Mouse (Mus musculus) lung, postnatal 10 days (tissue): ENCODE measurements around the gene Itm2b.

Experiments used
- DNase-seq: peaks from one replicate; pipeline ENCODE4 v3.0.0; 2021

Itm2b gene

GRCm38 (mm10) chr14:73384913-73385719 lies at the start of gene Itm2b:
TSS of gene Itm2b (minus strand) at chr14:73385289.
- DNase-seq: peak; percentile 89

- DNase-seq: no peak
Observed at GRCm38 (mm10) chr14:73433487-73433886, 48.4 kb upstream of the Itm2b start.

DNA sequence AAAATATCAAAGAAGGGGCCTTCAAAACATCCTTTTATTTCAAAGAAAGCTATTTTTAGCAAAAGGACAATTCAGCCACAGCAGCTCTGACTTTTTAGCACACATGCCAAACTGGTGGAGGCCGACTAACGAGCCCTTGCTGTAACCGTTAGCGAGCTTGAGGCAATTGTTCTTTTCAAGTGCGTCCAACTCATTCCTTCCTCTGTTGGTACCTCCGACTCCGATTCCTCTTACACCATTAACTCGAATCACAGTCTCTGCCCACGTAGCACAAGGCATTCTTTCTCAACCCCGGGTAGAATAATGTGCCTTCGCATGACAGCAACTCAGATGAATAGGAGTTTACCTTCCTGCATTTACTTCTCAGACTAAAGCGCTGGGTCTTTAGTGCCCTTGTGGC lies 45.5 kb upstream of the Itm2b start:
- DNase-seq: no peak

- no peak for DNase-seq
Observed at GRCm38 (mm10) chr14:73425571-73426041, 40.5 kb upstream of the Itm2b start.

DNA sequence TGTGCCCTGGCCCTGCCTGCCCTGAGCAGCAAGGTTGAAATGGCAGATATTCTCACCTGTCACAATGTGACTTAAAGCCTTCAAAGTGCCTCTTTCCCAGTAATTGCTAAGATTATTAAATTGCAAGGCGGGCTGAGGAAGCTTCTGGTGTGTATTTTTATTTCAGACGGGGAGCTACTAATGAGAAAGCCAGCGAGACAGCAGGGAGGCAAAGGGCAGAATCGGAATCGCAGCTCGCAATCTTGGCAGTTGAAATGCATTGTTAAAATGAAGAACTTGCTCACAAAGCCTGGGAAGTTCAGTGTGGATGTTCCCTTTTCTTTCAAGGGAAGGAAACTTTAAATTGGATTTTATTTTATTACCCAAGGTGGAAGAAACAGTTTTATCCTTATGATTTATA lies 39.9 kb upstream of the Itm2b start:
- no peak for DNase-seq

- no peak for DNase-seq
Observed at GRCm38 (mm10) chr14:73423542-73423941, 38.5 kb upstream of the Itm2b start.

DNA sequence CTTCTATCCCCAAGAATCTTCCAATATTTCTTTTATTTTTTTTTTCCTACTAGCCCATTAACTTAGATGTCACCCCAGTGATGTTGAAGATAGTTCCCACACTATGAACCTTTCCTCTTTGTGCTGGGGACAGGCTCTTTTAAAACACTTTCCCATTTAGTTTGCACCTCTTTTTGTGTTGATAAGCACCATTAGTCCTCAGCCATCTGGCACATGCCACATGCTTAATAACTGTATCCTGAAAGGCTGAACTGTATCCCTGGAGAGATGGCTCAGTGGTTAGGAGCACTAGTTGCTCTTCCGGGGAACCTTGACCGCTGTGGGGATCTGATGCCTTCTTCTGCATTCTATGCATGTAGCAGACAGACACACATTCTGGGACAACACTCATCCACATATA lies 37.5 kb upstream of the Itm2b start:
- DNase-seq: no peak

GRCm38 (mm10) chr14:73421580-73421979 lies 36.5 kb upstream of the Itm2b start:
- no peak for DNase-seq

DNA sequence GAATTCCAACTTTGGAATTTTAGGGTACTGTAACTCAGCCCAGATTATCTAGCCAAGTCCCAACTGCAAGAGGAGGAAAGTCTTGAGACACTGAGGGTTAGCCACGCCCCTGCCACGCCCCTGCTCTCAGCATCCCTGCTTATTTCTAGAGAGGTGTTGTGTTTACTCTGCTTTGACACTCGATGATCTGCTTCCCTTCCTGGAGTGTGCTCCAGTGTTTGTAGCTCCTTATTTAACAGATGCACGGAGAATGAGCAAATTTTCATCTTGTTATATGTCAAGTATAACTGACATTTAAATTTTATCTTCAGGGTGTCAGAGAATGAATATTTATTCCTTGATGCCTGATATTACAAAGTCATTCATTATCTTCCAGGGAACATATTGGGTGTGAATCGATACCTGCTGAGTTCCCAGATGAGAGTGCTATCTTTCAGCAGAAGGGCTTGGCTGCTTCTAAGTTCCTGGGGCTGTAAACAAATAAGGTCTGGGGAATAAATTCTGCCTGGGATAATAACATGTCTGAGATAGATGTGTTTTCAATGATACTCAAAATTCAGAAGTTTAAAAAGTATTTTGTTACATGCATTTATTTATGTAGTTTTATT lies 35.2 kb upstream of the Itm2b start:
- peak; percentile 29 for DNase-seq

GRCm38 (mm10) chr14:73416511-73416910 lies 31.4 kb upstream of the Itm2b start:
- no peak for DNase-seq

- no peak for DNase-seq
Observed at GRCm38 (mm10) chr14:73415376-73416035, 30.4 kb upstream of the Itm2b start.

GRCm38 (mm10) chr14:73411729-73412128 lies 26.6 kb upstream of the Itm2b start:
- DNase-seq: no peak

DNA sequence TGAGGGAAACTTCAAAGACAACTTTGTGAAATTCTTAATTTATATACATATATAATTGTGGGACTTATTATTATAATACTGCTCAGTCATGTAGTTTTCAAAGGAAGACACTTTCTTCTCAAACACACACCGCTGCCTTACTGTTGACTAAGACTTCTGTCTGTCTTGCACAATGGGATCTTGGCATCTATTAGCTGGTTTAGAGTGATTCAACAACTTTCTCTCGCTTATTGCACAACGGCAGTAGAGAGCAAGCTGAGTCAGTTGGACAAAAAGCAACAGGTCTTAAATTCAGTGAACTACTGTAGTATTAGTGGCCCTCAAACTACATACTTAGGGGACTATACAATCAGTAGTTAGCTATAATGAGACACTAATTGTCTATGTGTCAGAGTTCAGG lies 25.0 kb upstream of the Itm2b start:
- peak; percentile 52 for DNase-seq

GRCm38 (mm10) chr14:73408223-73408845 lies 23.2 kb upstream of the Itm2b start:
- no peak for DNase-seq

- DNase-seq: no peak
Observed at GRCm38 (mm10) chr14:73404016-73404415, 18.9 kb upstream of the Itm2b start.

DNA sequence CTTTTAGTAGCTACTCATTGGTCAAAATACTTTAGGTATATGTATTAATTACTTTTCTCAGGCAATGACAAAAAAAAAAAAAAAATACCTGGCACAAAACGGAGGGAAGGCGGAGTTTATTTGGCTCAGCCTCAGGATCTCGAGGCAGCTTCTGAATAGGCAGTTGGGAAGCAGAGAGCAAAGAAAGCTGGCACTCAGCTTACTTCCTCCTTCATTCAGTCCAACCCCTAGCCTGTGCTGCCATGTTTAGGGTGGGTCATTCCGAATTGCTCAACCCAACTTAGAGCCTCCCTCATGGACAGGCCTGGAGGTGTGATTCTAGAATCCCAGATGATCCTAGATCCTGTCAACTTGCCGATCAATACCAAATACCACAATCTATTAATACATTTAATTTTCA lies 18.3 kb upstream of the Itm2b start:
- peak; percentile 35 for DNase-seq

GRCm38 (mm10) chr14:73402296-73403035 lies 17.4 kb upstream of the Itm2b start:
- no peak for DNase-seq

DNA sequence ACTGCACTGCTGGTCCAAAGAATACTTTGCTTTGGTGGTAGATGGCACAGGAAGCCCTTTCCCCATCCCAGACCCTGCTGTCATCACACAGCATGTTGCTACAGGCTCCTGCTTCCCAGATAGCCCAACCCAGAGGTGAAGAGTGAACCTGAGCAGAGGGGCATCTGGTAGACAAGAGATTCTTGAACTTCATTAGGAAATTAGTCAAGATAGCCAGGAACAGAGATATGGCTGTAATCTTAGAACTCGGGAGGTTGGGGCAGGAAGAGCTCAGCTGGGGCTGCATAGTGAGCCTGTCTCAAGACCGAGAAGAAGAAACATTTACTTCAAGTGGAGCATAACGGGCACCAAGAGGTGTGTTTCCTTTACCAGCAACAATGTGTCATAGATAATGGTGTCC lies 16.3 kb upstream of the Itm2b start:
- no peak for DNase-seq

DNA sequence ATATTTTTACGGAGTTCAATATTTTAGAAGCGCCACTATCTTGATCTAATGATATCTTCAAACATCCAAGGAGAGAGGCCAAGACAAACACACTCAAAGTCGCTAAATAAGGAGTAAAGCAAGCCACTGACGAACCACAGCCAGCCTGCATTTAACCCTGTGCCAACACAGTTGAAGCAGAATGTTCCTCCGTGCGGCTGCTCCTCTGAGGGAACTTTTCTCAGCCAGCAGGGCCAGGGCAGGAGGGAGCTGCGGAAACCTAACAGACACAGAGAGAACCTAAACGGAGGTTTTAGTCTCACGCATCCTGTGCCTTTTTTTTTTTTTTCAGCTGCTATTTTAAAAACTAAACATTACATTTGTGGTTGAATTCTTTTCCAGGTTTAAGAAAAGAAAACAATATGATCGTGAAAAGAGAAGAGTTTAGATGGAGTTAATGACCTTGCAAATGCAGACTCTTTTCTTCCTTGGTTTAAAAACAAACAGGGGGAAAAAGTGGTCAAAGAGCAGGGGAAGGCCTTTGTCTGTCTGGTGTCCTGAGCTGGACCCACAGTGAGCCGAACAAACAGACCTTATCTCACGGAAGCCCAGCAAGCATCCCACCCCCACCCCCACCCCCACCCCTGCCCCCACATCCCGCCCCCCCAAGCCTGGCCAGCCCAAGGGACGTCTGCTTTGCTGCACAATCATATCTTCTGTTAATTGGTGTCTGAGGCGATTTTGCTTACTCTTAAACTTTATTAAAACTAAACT lies 15.0 kb upstream of the Itm2b start:
- peak; percentile 47 for DNase-seq

- no peak for DNase-seq
Observed at GRCm38 (mm10) chr14:73398367-73398996, 13.4 kb upstream of the Itm2b start.

DNA sequence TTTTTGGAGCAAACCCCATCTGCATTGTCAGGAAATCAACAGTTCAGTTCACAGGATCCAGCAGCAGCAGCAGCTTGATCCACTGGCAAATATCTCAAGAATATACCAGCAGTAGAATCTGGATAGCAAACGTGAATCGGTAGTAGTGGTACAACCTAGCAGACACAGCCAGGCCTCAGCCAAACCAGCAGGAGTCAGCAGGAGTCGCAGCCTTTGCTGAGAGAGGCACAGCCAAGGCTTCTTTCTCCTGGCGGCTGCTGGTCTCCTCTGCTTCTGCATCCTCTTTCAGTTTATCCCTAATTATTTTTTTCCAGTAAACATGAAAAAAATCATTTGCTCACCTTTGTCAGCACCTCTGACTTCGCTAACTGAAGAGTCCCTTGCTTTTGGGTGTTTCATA lies 10.7 kb upstream of the Itm2b start:
- DNase-seq: no peak
